Mouse (Mus musculus): ENCODE measurements around the gene Mtor. TPM values are rescaled to one million over a fixed set of nuclear protein-coding genes. Genes with fewer than 3 reads are reported as not detected.

The Mtor gene
- total RNA-seq, 1 experiment from 2014 or later = 65.5 TPM

GRCm38 (mm10) chr4:148441931-148442330 lies 6.5 kb upstream of the Mtor start:
- no peak for DNase-seq

- DNase-seq = no peak
Observed at GRCm38 (mm10) chr4:148442598-148442997, 5.8 kb upstream of the Mtor start.

- peak; percentile 96 for DNase-seq
Observed at GRCm38 (mm10) chr4:148444250-148444967, 4.0 kb upstream of the Mtor start, which contains the start of gene Ubiad1. Gene Ubiad1 (minus strand): TSS chr4:148444771.

- DNase-seq = peak; percentile 68
Observed at GRCm38 (mm10) chr4:148448853-148449245, 438 bp downstream of the Mtor start.

GRCm38 (mm10) chr4:148453707-148454106 lies 5.3 kb downstream of the Mtor start:
- DNase-seq = peak; percentile 74

GRCm38 (mm10) chr4:148455477-148456025 lies 7.1 kb downstream of the Mtor start:
- peak; percentile 38 for DNase-seq

- no peak for DNase-seq
Observed at GRCm38 (mm10) chr4:148460656-148461284, 12.4 kb downstream of the Mtor start.

GRCm38 (mm10) chr4:148461772-148462171 lies 13.4 kb downstream of the Mtor start:
- no peak for DNase-seq

GRCm38 (mm10) chr4:148462717-148463116 lies 14.3 kb downstream of the Mtor start:
- no peak for DNase-seq

GRCm38 (mm10) chr4:148463208-148463960 lies 15.0 kb downstream of the Mtor start:
- peak; percentile 61 for DNase-seq

- DNase-seq = no peak
Observed at GRCm38 (mm10) chr4:148464301-148464700, 15.9 kb downstream of the Mtor start.

- DNase-seq = no peak
Observed at GRCm38 (mm10) chr4:148464869-148465268, 16.5 kb downstream of the Mtor start.

GRCm38 (mm10) chr4:148466511-148467079 lies 18.2 kb downstream of the Mtor start:
- peak; percentile 59 for DNase-seq

GRCm38 (mm10) chr4:148468396-148468795 lies 20.0 kb downstream of the Mtor start:
- no peak for DNase-seq

GRCm38 (mm10) chr4:148469487-148470252 lies 21.3 kb downstream of the Mtor start:
- no peak for DNase-seq

GRCm38 (mm10) chr4:148471363-148471806 lies 23.0 kb downstream of the Mtor start:
- no peak for DNase-seq

- no peak for DNase-seq
Observed at GRCm38 (mm10) chr4:148472436-148473174, 24.2 kb downstream of the Mtor start.

GRCm38 (mm10) chr4:148473496-148473895 lies 25.1 kb downstream of the Mtor start:
- DNase-seq = no peak

GRCm38 (mm10) chr4:148480245-148480644 lies 31.8 kb downstream of the Mtor start:
- no peak for DNase-seq

GRCm38 (mm10) chr4:148481557-148482168 lies 33.3 kb downstream of the Mtor start:
- DNase-seq = no peak
